Mouse (Mus musculus): ENCODE measurements at regions not wholly inside any gene's neighbourhood (a gene's known extent, or its start where the extent isn't known, plus 50 kb on each side); places are given as distances from the start of the nearest gene placed in this dataset.

DNA sequence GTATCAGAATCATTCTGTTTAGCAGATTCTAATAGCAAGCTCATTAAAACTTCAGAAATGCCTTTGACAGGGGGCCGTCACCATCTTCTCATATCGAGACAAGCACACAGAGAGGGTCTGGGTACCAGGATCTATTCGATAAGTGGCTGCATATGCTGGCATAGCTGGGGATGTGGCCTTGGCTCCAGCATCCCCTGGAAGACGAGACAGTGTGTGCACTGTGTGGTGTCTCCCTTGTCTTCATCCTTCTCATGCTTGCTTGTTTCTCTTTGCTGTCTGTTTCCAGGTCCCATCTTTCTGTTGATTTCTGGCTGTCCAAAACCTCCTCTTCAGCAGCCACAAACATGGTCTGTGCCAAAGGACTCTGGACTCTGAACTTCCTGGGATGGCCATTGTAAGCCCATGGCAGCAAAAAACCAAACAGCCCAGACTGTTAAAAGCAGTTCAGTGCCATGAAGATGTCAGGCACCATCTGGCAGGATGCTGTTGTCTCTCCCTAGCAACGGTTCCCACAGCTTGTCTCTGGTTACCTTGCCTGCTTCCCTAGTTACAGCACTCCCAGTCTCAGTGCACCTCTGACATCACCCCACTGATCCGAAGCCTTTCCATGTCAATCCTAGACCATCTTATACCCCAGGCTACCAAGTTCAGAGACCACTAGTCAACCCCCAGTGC is 56.5 kb downstream of the Kctd12 start:
- DNase-seq (ENCODE audit: low read depth, low spot score) = no peak

DNA sequence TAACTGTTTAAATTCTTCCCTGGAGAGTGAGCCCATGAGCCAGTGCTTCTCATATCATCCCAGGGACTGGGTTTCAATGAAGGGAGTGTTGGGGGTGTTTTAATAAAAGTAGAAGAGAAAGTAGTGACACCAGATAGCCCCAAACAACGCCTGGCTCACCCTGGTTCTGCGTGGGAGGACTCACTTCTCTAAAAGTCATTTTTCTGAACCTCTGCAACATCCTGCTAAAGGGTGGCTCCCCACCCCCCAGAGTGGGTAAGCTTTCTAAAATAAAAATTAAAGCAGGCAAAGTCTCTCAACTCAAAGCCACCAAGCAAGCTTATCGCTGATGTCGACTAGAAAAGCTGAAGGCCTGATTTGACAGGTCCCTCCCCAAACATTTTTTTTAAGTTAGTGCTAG is 57.8 kb downstream of the Kctd12 start:
- no peak for DNase-seq (ENCODE audit: low read depth, low spot score)

DNA sequence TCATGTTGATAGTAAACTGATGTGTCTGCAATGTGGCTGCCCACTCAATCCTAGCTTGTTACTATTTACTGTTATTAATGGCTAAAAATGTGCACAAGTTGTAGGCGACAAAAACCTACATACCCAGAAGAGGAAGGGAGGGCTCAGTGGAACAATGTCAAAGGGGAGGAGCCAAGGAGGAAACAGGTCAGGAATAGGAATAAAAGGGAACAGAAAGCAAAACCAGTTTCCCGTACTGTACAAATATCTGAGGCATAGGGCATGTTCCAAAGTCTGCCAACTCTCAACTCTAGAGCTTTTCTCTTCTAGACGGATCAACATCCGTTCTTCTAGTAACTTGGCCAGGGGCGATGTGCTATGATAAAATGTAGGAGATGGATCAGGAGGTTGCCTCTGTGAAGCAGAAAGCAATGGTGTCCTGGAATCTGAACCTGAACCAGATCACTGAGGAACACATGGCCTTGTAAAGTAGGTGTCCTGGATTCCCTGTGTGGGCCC is 59.9 kb downstream of the Kctd12 start:
- DNase-seq (ENCODE audit: low read depth, low spot score) = no peak

DNA sequence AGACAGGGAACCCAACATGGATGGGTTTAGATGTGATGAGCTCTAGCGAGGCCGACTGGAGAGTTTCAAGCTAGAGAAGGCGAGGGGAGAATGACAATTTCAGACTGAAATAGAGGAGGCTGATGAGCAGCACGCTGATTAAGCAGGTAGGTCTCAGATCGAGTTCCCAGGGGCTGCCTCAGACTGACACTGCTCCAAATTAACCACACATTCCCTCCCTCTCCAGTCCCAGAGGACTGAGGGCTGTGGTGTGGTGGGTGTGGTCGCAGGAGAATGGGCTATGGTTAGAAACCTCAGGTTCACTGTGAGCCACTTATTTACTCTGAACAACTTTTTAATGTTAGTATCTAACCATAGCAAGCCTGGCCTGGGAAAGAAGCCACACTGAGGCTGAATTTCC is 62.0 kb downstream of the Kctd12 start:
- no peak for DNase-seq (ENCODE audit: low read depth, low spot score)

DNA sequence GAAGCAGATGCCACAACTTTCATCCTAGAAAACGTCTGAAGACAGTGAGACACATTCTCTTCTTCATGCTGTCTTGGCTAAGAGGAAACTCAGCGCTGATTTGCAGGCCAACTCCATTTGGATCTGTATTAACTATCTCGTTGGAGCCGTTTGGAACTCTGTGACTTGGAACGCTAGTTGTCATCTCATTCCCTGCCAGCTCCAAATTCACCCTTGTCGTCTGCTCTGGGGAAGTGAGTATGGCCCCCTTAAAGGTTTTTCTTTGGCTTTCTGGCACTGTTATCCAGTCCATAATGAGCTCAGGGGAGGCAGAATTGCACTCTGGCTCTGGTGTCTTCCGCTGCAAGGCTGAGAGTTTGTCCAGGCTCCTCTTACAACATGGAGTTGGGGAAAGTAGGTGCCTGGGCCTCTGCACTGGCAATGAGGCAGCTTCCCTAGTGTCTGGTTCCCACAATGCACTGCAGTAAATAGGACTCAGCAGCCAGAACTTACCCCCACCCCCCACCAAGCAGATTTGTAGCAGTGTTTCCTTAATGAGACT is 63.1 kb downstream of the Kctd12 start:
- DNase-seq (ENCODE audit: low read depth, low spot score) = no peak

DNA sequence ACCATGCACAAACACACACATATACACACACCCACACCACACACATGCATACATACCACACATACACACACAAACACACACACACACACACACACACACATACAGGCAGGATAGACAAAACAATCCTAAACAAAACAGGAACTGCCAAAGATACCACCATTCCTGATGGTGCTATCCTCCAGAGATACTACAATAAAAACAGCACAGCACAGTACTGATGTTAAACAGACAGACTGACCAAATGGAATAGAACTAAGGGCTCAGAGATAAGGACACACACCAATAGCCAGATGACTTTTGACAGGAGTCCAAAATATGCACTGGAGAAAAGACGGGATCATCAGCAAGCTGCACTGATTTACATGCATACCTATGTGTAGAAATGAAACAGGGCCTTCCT is 64.5 kb downstream of the Kctd12 start:
- no peak for DNase-seq (ENCODE audit: low read depth, low spot score)

DNA sequence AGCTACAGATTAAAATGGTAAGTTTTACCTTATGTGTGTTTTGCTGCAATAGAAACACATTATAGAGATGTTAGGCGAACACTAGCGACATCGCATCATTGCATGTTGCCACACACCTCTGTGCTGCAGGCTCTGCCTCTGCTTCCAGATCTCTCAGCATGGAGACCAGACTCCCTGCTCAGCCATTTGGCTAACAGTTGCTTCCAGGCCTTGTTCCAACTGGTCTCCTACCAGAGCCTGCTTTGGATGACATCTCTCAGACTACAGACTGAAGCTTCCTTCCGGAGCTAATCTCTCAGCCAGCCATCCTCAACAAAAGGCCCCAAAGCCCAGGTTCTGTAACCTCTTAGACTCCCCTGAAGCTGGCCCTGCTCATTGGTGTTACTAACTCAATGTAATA is 66.5 kb downstream of the Kctd12 start:
- DNase-seq (ENCODE audit: low read depth, low spot score) = no peak

DNA sequence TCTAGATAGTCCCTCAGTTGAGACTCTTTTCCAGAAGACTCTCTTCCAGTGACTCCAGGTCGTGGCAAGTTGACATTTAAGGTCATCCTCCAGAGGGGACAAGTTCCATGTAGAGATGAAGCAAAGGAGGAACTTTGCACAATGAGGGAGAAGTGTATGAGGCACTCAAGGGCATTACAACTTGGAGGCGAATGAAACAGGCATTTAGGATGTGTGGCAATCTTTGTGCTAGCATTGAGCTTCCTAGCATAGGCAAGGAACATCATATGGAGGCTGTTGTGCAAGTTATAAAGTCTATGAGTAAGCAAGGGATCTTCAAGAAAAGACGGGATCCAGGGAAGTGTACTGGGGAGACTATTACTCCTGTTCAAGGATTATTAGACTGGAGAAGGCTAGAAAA is 70.9 kb downstream of the Kctd12 start:
- no peak for DNase-seq (ENCODE audit: low read depth, low spot score)

DNA sequence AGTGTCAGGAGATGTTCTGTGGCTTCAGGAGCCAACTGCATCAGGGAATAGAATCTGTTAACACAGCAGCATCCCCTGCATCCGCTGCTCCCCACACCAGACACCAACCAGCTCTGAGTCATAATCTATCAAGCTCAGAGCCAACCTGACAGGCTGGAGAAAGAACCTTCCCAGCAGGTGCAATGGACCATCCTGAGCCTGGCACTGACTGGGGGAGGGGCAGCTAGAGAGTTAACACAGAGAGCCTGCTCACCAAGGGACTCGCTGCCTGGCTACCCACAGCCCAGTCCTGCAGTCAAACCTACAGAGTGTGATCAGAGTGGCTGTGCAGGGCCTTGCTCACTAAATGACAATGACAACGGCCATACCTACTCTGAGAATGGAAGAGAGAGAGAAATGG is 73.4 kb downstream of the Kctd12 start:
- DNase-seq (ENCODE audit: low read depth, low spot score) = no peak

DNA sequence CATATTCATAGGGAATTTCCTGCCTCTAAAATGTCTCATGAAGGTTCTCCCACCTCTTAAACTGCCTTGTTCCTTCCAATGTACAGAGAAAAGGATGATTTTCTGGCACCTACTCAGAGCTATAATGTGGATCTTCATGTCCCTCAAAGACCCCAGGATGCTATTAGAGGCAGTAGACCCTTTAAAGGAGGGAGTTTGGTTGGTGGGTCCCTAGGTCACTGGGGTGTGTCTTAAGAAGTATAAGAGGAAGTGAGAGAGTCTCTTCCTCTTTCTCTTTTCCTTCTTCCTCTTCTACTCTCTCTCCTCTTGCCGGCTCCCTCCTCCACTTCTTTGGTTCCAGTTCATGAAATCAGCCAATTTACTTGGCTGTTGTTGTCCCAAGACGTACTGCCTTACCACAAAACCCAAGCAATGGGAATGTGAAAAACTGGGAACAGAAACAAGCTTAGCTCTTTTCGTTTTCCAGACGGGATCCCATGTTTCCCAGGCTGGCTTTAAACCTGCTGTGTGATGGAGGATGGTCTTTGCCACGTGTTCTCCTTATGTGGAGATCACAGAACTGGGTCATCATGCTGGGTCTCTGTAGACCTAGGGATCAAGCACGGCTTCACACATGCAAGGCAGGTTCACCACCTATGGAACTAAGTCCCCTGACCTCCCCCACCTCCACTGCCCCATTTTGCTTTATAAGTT is 74.9 kb downstream of the Kctd12 start:
- no peak for DNase-seq (ENCODE audit: low read depth, low spot score)

DNA sequence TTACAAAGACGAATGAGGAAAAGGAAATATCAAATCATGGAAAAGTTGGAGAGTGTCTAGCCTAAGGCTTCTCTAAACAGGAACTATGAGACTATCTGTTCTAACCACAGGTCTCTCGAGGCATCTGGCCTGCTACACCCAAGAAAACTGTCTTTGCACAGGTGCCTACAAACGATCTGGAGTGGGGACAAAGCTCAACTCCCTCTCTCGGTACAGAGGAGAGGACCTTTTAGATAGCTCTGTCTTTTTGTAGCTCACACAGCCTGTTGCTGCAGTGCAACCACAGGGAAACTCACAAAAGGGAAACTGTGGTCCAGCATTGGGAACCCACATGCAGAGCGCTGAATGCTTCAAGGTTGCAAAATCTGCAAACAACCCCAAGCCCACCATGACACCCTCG is 75.6 kb downstream of the Kctd12 start:
- DNase-seq (ENCODE audit: low read depth, low spot score) = no peak

DNA sequence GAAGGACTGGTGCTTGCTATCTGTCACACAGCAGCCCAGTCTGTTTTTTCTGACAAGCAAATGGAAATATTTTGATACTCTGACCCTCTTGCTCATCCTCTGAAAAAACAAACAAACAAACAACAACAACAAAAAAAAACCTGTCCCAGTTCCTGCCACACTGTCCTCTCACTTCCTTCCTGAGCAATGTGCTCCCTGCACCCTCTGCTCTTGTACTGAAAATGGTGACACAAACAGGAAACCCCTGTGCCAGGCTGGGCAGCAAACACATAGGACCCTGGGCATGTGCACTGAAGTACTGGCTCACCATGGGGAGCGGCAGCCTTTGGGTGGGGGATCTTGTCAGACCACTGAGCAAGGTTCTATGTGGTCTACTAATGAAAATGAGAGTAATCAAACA is 76.2 kb downstream of the Kctd12 start:
- no peak for DNase-seq (ENCODE audit: low read depth, low spot score)

DNA sequence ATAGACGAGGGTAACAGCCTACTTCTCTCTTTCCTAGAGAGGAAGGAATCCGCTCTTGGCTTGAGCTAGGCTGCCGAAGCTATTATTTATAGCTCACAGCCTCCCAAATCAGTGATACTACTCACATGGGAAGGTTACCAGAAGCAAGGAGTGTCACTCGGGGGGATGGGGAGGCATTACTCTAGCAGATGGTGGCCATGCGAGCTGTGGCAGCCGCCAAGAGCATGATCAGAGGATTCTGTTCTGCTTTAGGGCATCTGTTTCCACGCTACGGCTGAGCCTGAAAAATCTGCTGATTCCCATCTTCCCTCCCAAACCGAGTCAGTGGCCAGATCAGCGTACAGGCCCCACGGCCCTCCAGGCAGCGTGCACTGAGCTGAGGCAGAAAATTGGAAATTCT is 79.5 kb downstream of the Kctd12 start:
- no peak for DNase-seq (ENCODE audit: low read depth, low spot score)

DNA sequence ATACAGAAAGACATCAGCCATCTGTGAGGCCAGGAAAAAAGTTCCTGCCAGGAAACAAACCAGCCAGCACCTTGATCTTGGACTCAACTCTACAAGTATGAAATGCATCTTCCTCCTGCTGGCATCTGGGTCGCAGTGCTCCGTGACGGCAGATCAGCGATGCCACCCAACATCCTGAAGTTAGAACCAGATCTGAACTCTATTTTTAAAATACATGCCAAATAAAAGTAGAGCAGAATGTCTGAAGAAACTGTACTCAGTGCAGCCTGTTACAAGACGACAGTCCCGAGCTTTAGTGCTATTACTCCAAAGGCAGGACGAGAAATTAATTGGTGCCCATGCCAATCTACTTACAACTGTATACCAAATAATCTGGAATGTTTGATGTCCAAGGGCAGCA is 80.2 kb downstream of the Kctd12 start:
- no peak for DNase-seq (ENCODE audit: low read depth, low spot score)

DNA sequence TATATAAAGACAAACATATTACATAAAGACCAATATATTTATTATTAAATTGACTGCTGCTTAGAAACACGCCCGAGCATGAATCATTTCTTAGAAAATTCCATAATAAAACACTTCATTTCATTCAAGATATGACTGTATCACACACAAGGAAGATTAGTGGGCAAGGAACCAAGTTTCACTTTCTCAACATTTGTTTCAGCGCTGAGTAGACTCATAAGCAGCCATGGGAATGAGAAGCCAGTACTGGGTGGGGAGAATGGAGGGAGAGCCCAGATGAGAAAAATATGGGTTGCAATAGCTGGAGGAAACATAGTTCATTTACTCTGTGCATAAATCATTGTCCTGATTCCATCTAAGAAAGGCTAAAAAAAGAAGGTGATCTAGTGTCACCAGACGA is 84.0 kb downstream of the Kctd12 start:
- DNase-seq (ENCODE audit: low read depth, low spot score) = peak; percentile 73

DNA sequence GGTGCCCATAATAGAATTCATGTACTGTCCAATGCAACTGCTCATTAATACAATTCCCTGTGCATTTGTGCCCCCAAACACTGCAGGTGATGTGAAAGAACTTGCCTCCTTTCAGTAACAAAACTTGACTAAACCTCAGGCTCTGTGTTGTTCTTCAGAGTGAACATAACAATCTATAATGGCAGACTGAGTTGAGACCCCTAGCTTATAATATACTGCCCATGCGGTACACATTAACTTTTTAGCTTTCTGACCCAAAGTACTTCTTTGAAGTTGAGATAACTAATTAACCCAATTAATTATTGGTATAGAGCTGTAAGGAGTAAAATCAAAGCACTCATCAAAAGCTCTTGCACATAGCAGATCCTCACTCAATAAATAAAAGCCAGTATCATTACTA is 85.4 kb downstream of the Kctd12 start:
- DNase-seq (ENCODE audit: low read depth, low spot score) = no peak

DNA sequence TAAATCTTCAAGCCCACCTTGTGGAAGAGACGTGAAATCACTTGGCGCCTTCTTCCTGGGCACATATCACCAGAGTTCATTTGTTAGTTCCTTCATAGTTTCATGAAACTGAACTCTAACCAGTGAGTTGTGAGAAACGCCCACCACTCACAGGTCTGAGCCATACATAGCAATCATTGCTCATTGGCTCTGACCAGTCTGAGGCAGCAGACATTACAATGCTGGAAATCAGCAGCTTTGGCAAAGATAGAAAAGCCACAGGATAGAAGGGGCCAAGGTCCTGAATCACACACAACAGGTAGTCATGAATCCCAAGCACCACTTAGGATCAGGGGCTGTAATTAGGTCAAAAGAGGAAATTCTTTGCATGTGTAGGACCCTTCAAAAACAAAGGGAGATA is 85.9 kb downstream of the Kctd12 start:
- no peak for DNase-seq (ENCODE audit: low read depth, low spot score)

DNA sequence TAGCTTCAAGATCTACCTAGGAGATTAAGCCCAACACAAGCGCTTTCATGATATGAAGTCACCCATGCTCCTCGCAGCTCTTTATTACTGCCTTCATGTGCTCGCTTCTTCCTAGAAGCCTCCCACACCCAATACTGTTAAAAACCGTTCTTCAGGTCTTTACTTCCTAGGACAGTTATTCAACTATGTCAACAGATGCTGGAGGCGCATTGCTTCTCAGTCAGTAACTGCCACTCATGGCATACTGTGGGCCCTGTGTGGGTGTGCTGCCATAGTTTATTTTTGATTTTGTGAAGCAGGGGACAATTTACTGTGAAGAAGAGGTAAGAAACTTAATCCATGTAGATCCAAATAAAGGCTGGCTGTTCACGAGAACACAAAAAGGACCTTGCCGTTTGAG is 89.2 kb downstream of the Kctd12 start:
- DNase-seq (ENCODE audit: low read depth, low spot score) = no peak

DNA sequence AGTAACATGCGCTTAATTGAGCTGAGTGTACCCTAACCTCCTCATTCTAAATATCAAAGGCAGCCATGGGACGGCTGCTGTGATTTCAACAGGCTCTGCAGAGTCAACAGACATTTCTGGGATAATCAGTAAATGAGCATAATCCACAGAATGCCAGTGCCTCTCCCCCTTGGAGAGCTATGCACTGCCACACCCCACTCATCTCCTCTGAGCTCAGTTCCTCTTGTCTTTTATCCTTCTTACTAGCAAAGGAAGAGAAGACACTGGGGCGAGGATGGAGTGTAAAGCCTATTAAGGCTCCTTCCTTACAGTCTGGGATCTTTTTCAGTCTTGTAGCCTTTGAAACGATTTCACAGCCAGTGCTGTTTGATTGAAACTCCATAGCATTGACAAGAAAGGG is 90.9 kb downstream of the Kctd12 start:
- no peak for DNase-seq (ENCODE audit: low read depth, low spot score)

DNA sequence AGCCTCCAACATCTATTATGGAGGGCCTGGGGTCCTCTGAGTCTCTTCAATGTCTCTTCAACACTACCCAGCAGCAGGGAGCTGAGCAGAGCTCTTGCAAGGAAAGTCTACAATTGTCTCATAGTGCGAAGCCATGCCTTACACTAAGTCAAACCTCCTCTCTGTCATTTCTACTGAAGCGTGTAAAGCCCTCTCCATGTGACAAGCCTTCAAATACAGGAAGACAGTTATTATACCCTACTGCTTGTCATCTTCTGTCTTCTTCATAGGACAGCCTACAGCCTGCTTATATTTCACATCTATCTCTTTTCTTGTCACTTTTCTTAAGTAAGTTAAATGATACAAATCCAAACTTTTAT is 97.2 kb downstream of the Kctd12 start:
- no peak for DNase-seq (ENCODE audit: low read depth, low spot score)

DNA sequence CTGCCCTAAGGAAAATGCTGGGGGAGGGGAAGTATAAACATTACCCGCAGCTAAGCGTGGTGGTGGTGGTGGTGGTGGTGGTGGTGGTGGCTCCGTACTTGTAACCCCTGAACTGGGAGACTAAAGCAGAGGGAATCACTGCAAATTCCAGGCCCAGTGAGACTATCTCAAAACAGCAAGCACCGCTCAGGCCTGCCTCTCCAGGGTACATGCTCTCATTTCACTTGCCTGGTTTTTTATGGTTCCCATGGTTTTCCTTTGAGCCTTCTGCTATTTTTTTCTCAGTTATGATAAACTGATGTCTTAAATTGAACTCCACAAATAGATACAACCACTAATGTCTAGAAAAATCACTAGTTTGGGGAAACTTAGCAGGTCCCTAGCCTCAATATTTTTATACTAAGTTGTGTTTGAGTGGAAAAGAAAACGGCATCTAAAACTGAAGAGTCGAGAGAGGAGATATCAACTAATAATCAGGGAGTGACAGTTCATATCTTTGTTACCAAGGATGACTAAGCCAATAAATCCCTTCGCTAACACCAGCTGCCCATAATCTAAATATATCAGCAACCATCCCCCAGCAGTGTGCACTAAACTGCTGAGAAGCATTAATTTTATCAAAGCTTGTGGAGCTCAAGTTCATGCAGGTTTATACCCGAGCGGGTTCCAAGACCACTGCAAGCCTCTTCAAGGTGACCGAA is 97.7 kb downstream of the Kctd12 start:
- no peak for DNase-seq (ENCODE audit: low read depth, low spot score)

DNA sequence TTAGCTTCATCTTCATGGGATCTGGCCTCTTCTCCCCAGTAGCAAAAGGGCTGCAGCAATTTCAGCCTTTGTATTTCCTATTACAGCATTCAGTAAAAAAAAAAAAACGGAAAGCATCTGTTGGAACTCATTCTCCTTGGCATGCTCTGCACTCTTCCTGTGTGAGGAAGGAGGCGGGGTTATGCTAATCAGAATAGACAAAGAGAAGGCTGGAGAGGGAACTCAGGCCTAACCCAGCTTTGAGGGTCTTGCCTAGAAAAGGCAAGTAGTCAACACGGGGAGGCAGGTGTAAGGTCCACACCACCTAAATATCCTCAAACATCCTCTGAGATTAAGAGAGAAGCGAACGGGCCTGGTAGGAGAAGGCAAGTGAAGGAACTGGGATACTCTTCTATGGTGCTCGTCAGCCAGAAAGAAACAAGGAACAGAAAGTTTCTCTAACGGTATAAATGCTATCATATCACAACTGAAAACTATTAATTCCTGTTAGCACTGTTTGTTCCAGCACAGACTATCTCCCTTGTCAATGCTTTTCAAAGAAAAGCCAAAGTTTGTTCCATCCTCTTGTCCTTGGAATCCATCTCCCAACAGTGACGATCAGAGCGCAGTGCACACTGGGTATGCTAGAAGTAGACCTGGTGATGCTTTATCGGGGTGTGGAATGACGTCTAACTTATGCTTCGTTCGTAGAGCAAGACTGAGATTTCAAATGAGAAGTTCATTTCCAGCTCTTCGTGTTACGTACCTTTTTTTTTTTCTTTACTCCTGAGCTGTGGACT is 98.9 kb downstream of the Kctd12 start:
- DNase-seq (ENCODE audit: low read depth, low spot score) = no peak

Data from 3T3-L1 (cell line).